In genomic region chr13:55595375-55595774, GRCm38 (mm10) we compare ENCODE assay signal across 14 mouse cellular contexts. TPM values are rescaled to one million over a fixed set of nuclear protein-coding genes. Genes with fewer than 3 reads are reported as not detected.
DNase-seq lines count a peak whose midpoint lies in the region; ATAC-seq and TF ChIP-seq lines count a peak whose summit lies in the region.
"Had no signal": no experiment of that assay in that cellular context is flagged by ENCODE, and none has a peak within 500 bp of the region (broad histone marks: within the 10 kb centered on the region; RNA-seq: fewer than 3 reads in every experiment).

No protein-coding gene starts in this region.

- TF ChIP-seq CTCF in hindbrain, postnatal 0 days (IDR thresholded peaks at IDR 0.05; ENCODE audit: low read depth) = no peak
- TF ChIP-seq CTCF in layer of hippocampus, adult 2 months (conservative IDR thresholded peaks at IDR 0.05) = no peak

- 57% methylated on average over 12 of the region's 12 CpGs for WGBS in hindbrain, postnatal 0 days
- 85% methylated on average over 12 of the region's 12 CpGs for WGBS in hindbrain, embryonic 13.5 days

- H3K9ac ChIP-seq in hindbrain, postnatal 0 days (replicated peaks; ENCODE audit: low read length) = no peak overlapping the region
- H3K9ac ChIP-seq in hindbrain, embryonic 13.5 days = no peak overlapping the region

- no peak overlapping the region for H3K4me2 ChIP-seq in hindbrain, postnatal 0 days (ENCODE audit: low read depth, low read length)
- H3K4me2 ChIP-seq in hindbrain, embryonic 13.5 days = no peak overlapping the region

- DNase-seq in hindbrain, postnatal 0 days (ENCODE audit: low spot score) = peak; percentile 57
- DNase-seq in cerebellum, adult 9-10 months = peak; percentile 72
- DNase-seq in layer of hippocampus, adult 2 months (ENCODE audit: low spot score in 2 of 2) = peak; percentile 54 to 63
- DNase-seq in right cerebral cortex, postnatal 10 days (ENCODE audit: low spot score in 2 of 2) = peak; percentile 55 to 73
- no peak for DNase-seq in ovary, adult 18-20 months (ENCODE audit: low spot score)
- DNase-seq in yolk sac, embryonic 10.5 days (ENCODE audit: low spot score) = no peak
- DNase-seq: lung, adult 18-20 months; spleen, adult 18-20 months; thymus, postnatal 14 days had no signal

- H3K27me3 ChIP-seq in hindbrain, postnatal 0 days (ENCODE audit: insufficient read depth, low read length) = no peaks in the 10 kb centered on the region
- peaks cover 10% of the 10 kb centered on the region for H3K27me3 ChIP-seq in hindbrain, embryonic 13.5 days

- H3K4me3 ChIP-seq in hindbrain, postnatal 0 days (ENCODE audit: low read length) = no peak overlapping the region
- no peak overlapping the region for H3K4me3 ChIP-seq in hindbrain, embryonic 13.5 days
- peak overlapping the region; percentile 97; the same call in 1 of the 2 replicates for H3K4me3 ChIP-seq in layer of hippocampus, adult 2 months
- H3K4me3 ChIP-seq: heart, adult 2 months had no signal

- ATAC-seq in hindbrain, postnatal 0 days = no peak
- no peak for ATAC-seq in hindbrain, embryonic 13.5 days (ENCODE audit: low FRiP score)
- no peak for ATAC-seq in erythroid progenitor cell, adult 5-6 weeks (replicated peaks; ENCODE audit: low FRiP score, poor library complexity, severe bottlenecking)
- ATAC-seq: activated CD4-positive, CD25-positive, alpha-beta regulatory T cell, adult 4 months; hindbrain, embryonic 16.5 days had no signal

- no peak overlapping the region for H3K27ac ChIP-seq in hindbrain, postnatal 0 days
- no peak overlapping the region for H3K27ac ChIP-seq in hindbrain, embryonic 13.5 days
- H3K27ac ChIP-seq in layer of hippocampus, adult 2 months = peak overlapping the region; percentile 9
- H3K27ac ChIP-seq: heart, adult 2 months had no signal

- peaks cover 18% of the 10 kb centered on the region for H3K36me3 ChIP-seq in hindbrain, postnatal 0 days (ENCODE audit: insufficient read depth, low read length)
- H3K36me3 ChIP-seq in hindbrain, embryonic 13.5 days = peaks cover 39% of the 10 kb centered on the region

- H3K9me3 ChIP-seq in hindbrain, postnatal 0 days (ENCODE audit: low read length) = no peaks in the 10 kb centered on the region
- H3K9me3 ChIP-seq in hindbrain, embryonic 13.5 days = no peaks in the 10 kb centered on the region

- H3K4me1 ChIP-seq in hindbrain, postnatal 0 days (ENCODE audit: insufficient read depth, low read length) = peaks cover 6% of the 10 kb centered on the region; the same call in 1 of the 2 replicates
- H3K4me1 ChIP-seq in hindbrain, embryonic 13.5 days (replicated peaks) = peaks cover 21% of the 10 kb centered on the region

RNA-seq across cellular contexts. Expression of gene B4galt7, which starts 4.3 kb away (rescaled TPM):
- 66.7 and 66.8 TPM in 2 replicates for total RNA-seq in hindbrain, postnatal 0 days (2014; rRNA removed)
- 42.9 and 44.0 TPM in 2 replicates for polyA plus RNA-seq in hindbrain, postnatal 0 days (2015; fragmentation: Nextera tagmentation; extraction: Ambion mirVana)
- polyA plus RNA-seq in hindbrain, embryonic 13.5 days (2015; fragmentation: Nextera tagmentation; extraction: Ambion mirVana) = 44.8 and 49.8 TPM in 2 replicates
- total RNA-seq in layer of hippocampus, adult 2 months (2021) = 10 to 100 TPM; 22.8 to 24.3 TPM
- 2.9 and 3.4 TPM in 2 replicates for total RNA-seq in erythroid progenitor cell, adult 5-6 weeks (2015; ENCODE audit: low replicate concordance)
- total RNA-seq in erythroid progenitor cell, adult 5-6 weeks (2017; ENCODE audit: low replicate concordance) = 0.53 and 4.0 TPM in 2 replicates

RNA-seq across cellular contexts. Expression of gene Tmed9, which starts 21.8 kb away (rescaled TPM):
- total RNA-seq in hindbrain, postnatal 0 days (2014; rRNA removed) = 59.3 and 66.7 TPM in 2 replicates
- polyA plus RNA-seq in hindbrain, postnatal 0 days (2015; fragmentation: Nextera tagmentation; extraction: Ambion mirVana) = 105 and 117 TPM in 2 replicates
- 112 and 114 TPM in 2 replicates for polyA plus RNA-seq in hindbrain, embryonic 13.5 days (2015; fragmentation: Nextera tagmentation; extraction: Ambion mirVana)
- 100 to 1,000 TPM; 133 to 138 TPM for total RNA-seq in layer of hippocampus, adult 2 months (2021)
- 28.1 and 33.2 TPM in 2 replicates for total RNA-seq in erythroid progenitor cell, adult 5-6 weeks (2015; ENCODE audit: low replicate concordance)
- total RNA-seq in erythroid progenitor cell, adult 5-6 weeks (2017; ENCODE audit: low replicate concordance) = 31.1 and 62.9 TPM in 2 replicates

RNA-seq across cellular contexts. Expression of gene Fam193b, which starts 24.5 kb away (rescaled TPM):
- 60.2 and 87.5 TPM in 2 replicates for total RNA-seq in hindbrain, postnatal 0 days (2014; rRNA removed)
- 38.8 and 38.9 TPM in 2 replicates for polyA plus RNA-seq in hindbrain, postnatal 0 days (2015; fragmentation: Nextera tagmentation; extraction: Ambion mirVana)
- 57.0 and 57.1 TPM in 2 replicates for polyA plus RNA-seq in hindbrain, embryonic 13.5 days (2015; fragmentation: Nextera tagmentation; extraction: Ambion mirVana)
- 10 to 100 TPM; 95.3 to 97.7 TPM for total RNA-seq in layer of hippocampus, adult 2 months (2021)
- total RNA-seq in erythroid progenitor cell, adult 5-6 weeks (2015; ENCODE audit: low replicate concordance) = 39.6 and 64.6 TPM in 2 replicates
- total RNA-seq in erythroid progenitor cell, adult 5-6 weeks (2017; ENCODE audit: low replicate concordance) = 39.5 and 47.1 TPM in 2 replicates

RNA-seq across cellular contexts. Expression of gene Caml, which starts 27.4 kb away (rescaled TPM):
- total RNA-seq in hindbrain, postnatal 0 days (2014; rRNA removed) = 70.3 and 76.2 TPM in 2 replicates
- 105 and 115 TPM in 2 replicates for polyA plus RNA-seq in hindbrain, postnatal 0 days (2015; fragmentation: Nextera tagmentation; extraction: Ambion mirVana)
- 101 and 105 TPM in 2 replicates for polyA plus RNA-seq in hindbrain, embryonic 13.5 days (2015; fragmentation: Nextera tagmentation; extraction: Ambion mirVana)
- total RNA-seq in layer of hippocampus, adult 2 months (2021) = 10 to 100 TPM; 38.7 to 50.2 TPM
- 15.5 and 34.6 TPM in 2 replicates for total RNA-seq in erythroid progenitor cell, adult 5-6 weeks (2015; ENCODE audit: low replicate concordance)
- 34.7 and 35.4 TPM in 2 replicates for total RNA-seq in erythroid progenitor cell, adult 5-6 weeks (2017; ENCODE audit: low replicate concordance)

RNA-seq across cellular contexts. Expression of gene Ddx46, which starts 39.5 kb away (rescaled TPM):
- total RNA-seq in hindbrain, postnatal 0 days (2014; rRNA removed) = 17.9 and 18.7 TPM in 2 replicates
- 19.9 and 23.4 TPM in 2 replicates for polyA plus RNA-seq in hindbrain, postnatal 0 days (2015; fragmentation: Nextera tagmentation; extraction: Ambion mirVana)
- 29.6 and 30.6 TPM in 2 replicates for polyA plus RNA-seq in hindbrain, embryonic 13.5 days (2015; fragmentation: Nextera tagmentation; extraction: Ambion mirVana)
- 10 to 100 TPM; 50.8 to 54.8 TPM for total RNA-seq in layer of hippocampus, adult 2 months (2021)
- total RNA-seq in erythroid progenitor cell, adult 5-6 weeks (2015; ENCODE audit: low replicate concordance) = 40.7 and 51.2 TPM in 2 replicates
- 65.6 and 83.3 TPM in 2 replicates for total RNA-seq in erythroid progenitor cell, adult 5-6 weeks (2017; ENCODE audit: low replicate concordance)

Comparison
In these comparisons a context has a peak if more than half of its experiments do, and no peak if none do; other contexts are left out.
1. DNase-seq: peak in hindbrain, postnatal 0 days (single experiment), cerebellum, adult 9-10 months (single experiment), layer of hippocampus, adult 2 months (2 of 2) and right cerebral cortex, postnatal 10 days (2 of 2); none in ovary, adult 18-20 months (single experiment) and yolk sac, embryonic 10.5 days (single experiment).
2. RNA of gene B4galt7, which starts 4.3 kb away (total RNA-seq): 66.7 to 66.8 TPM in hindbrain, postnatal 0 days and 22.8 to 24.3 TPM in layer of hippocampus, adult 2 months; 0.53 to 4.0 TPM in erythroid progenitor cell, adult 5-6 weeks; every median in the first group is over 4 times any median in the second.